Mouse (Mus musculus) ovary, postnatal 10 days (tissue): Measurements from ENCODE around the gene Adra1d.

Experiments used
- DNase-seq: peaks from one replicate; pipeline ENCODE4 v3.0.0; 2022; ENCODE audit warnings: low spot score

The Adra1d gene

DNA sequence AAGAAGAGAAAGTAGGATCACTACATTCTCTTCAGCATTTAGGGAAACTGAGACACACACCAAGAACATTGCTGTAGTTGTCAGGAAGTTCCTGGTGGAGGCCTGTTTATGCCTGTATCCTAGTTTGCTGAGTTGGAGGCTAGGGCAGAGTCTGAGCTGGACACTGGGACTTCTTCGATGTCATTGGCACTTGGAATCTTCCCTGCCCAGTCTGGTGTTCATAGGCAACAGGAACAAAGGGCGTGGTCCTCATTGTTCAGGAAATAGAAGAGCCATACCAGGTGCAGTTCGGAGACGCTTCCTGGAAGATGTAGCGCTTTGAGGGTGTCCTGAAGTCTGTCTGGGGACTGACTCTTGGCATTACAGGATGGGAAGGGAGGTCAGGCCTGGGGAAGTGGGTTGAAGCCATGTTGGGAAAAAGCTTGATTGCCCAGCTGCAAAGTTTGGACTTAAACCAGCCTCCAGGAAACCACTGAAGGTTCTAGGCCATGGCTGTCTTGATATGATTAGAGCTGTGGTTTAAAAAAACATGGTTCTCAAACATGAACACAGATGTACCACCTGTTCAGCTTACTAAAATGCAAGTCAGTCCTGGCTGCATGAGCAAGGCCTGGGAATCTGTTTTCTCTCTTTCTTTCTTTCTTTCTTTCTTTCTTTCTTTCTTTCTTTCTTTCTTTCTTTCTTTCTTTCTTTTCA lies 65.8 kb downstream of the Adra1d start:
- DNase-seq, result no peak
